Mouse (Mus musculus) layer of hippocampus, adult 8-10 months (tissue): ENCODE measurements at regions not wholly inside any gene's neighbourhood (a gene's known extent, or its start where the extent isn't known, plus 50 kb on each side); places are given as distances from the start of the nearest gene placed in this dataset.
A peak's percentile ranks its signal among the peaks of the same experiment; 100 is the strongest.

Experiments used
- DNase-seq, 2 experiments: peaks; one replicate each; pipeline ENCODE4 v3.0.0; 2022; ENCODE audit warnings: low spot score in 2 of 2

DNA sequence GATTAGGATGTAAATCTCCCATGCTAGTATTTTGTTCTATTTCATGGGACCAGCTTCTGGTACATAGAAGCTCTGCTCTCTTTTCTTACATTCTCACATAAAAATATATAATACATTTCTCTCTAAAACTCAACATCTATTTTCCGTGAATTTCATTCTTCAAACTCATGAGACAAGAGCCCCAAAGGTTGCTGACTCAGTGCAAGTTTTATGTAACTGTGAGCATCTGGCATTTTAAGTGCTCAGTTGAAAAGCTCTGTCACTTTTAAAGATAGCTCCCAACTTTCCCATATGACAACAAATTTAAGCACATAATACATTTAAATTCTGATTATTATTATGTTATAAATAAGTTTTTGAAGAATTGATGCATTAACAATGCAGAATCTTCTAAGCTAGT is 268.5 kb downstream of the AW209491 start:
- no peak for DNase-seq

DNA sequence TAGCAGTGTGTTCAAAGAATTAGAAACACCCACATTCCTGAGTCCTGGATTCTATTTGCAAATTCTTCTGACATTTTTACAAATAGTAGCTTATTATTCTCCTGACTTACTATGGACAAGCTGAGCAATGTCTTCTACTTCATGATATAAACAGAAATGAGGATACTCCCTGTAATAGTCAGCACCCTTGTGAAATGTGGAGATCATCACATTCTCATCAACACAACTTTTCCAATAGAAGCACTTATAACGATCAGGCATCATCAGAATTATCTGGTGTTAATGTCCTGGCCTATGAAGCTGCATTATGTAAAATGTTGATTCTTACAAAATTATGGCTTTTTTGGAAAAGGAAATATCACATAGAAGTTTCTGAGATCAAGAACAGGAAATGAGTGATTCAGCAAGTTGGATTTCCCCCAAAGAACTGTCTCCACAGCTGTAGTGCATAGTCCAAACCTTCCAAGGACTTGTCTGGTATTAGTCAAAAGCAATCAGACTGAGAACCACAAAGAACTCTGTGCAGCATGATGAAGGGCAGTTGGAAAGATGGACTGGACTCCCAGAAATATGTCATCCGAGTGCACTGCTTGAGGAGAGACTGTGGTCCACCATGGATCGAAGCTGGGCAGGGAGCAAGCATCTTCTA is 300.3 kb downstream of the AW209491 start:
- DNase-seq: no peak

DNA sequence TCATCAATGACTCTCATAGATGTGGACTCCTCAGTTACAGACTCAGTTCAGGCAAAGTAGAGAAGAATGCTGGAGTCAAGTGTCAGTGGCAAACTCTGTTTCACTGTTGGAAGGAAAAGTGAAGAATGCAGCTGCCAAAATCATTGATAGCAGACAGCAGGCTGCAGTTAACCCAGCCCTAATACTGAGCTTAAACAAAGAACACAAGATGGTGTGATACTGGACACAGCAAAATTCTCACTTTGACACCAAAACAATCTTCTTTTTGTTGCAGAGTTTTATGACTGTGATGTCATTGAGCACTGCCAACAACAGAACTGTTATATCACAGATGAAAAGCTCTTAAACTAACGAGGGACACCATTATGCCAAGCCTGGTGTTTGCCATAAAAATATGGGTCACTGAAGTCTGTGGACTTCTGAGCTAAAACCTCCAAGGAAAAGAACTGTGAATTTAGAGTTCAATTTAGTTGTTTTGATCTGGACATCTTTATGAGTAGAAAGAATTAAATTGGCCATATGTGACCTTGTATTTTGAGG is 336.3 kb downstream of the AW209491 start:
- DNase-seq: no peak

DNA sequence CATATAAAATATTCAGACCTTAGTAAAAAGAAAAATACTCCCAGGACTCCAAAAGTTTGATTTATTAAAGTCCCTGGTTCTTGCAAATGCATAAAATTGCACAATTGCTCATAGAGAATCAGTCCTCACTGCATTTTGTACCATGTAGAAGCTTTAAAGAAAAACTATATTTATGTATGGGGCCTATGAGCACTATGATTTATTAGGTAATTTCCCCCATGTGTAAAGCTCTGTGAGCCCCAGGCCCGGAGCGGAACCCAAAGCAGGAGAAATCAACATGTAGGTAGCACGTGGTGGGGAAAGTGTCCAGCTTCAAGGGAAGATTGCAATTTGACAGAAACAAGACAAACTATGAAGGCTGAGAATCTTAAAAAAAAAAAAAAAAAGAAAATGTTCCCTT is 372.7 kb downstream of the AW209491 start:
- no peak for DNase-seq

DNA sequence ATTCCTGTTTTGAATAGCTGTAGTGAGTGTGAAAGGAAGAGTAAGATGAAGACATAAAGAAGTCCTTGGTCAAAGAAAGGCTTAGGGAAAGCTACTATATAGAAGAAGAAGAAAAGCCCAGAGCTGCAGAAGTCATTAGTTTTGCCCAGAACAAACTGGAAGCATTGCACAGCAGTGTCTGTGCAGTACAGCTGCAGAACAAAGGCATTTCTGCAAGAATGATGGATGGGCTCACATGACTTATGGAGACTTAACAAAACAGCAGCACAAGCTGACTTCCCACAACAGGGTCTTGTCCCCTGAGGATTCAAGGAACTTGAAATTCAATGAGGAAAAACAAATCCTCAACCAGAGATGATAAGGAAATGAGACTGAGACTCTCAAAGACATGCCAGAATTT is 381.7 kb downstream of the AW209491 start:
- no peak for DNase-seq

DNA sequence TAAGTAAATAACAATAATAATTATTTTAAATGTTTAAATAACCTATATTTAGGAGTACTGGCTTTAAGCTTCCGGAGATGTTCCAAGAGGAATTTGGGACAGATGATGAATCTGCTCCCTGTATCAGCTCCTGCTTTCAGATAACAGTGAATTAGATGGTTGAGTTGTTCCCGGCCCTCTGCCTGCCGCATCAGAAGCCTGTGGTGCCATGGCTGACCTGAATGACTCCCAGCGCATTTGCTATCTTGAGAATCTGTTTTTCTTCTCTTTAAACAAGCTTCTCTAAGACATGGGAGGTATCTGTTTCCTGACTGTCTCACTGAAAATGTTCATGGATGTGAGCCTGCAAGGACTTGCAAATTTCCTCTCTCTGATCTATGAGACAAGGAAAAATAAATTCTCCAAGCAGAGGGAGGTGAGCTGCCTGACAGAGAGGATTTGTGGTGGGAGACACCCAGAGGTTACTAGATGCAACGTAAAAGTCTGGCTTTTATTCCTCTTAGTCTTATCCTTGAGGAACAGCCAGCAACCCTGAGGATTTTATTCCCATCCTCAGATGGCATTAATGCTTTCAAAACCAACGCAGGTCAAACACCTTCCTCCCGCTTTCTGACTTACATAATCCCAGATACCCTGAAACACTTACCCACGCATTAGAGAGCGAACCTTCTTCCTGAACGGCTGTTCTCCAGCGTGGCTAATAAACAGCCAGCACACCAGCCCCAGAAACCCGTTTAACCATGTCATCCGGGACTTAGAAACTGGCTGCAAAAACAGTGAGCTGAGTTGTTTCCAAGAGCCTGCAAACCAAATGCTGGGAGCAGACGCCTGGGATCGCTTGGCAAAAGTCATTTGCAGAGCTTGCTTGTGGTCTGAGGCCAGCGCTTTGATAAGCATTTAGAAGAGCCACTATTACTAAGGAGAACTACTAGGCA is 389.1 kb downstream of the AW209491 start:
- peak in 1 of 2 experiments; percentile 7 for DNase-seq

DNA sequence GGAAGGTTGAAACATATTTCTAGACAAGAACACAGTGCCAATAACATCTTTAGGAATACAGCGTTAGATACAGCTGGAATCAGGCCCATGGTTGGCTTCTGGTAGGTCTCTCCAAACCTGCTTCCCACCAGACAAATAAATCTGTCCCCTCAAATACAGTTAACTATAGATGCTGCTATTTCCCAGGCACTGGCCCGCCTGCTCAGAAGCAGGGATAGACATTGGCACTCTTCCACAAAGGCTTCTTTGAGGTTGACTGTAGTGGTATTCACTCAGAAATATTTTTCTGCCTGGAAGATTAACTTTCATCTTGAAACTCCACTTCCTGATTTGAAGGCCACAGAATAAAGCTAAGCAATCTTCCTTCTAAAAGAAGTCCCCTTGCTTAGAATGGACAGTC is 396.6 kb downstream of the AW209491 start:
- no peak for DNase-seq

DNA sequence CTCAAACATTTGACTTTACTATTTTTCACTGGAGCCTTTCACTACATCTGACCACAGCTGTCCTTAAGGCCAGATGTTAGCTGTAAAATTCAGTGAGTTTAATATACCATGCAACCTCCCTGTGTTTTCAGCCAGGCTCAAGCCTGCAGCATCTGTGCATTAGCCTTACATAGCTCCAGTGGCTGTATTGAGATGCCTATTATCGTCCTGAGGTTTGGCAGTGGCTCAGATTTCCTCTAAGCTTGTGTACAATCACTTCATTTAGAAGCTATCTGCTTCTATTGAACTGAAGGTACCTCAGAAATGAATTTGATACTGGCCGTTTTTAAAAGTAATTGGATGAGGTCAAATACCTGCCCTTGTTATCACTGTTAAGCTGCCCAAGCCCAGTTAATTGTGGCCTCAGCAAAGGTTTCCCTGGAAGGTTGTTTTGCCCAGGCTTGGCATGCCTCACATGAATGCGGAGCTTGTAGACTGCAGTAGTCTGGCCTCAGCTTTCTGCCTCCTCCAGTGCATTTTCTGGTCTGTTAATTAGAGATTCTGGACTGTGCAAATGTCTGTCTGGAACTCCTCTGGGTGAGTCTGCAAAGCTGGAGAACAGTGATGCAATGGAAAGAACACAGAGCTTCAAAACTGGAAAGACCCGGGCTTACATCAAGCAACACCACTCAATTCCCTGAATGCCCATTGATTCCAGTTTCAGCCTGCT is 410.2 kb upstream of the Gli3 start:
- peak in 1 of 2 experiments; percentile 3 for DNase-seq

DNA sequence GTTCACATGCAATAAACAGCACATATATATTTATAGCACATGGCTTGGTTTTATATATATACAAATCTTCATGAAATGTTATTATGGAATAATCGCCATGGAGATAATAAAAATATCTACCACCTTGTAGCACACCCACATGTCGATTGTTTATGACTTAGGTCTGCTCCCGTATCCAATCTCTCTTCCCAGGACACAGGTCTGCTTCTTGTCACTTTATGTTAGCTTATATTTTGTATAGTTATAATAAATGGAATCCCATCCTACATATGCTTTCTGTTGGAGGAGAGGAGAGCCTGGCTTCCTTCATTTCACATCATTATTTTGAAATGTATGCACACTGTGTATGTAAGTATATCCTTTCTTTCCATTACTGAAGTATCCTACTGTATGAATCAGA is 408.3 kb upstream of the Gli3 start:
- no peak for DNase-seq

DNA sequence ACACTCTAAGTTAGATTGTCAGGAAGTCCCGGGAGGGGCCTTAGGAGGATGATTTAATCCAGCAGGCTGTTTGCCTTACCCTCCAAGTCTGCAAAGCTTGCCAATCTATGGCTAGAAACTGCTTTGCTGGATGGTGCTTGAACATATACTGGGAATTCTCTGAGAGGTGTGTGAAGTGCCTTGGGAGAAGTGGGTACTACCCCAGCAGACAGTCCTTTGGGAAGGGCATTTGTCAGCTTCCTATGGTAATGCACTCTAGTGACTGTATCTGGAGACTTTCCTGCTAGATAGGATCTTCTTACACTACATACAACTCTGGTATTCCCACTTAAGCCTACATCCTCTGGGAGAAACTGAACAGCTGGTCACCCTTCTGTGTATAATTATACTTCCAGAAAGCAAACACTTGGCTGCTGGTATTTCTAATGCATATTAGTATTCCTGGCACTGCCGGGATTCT is 384.4 kb upstream of the Gli3 start:
- peak; percentile 2 to 7 for DNase-seq

DNA sequence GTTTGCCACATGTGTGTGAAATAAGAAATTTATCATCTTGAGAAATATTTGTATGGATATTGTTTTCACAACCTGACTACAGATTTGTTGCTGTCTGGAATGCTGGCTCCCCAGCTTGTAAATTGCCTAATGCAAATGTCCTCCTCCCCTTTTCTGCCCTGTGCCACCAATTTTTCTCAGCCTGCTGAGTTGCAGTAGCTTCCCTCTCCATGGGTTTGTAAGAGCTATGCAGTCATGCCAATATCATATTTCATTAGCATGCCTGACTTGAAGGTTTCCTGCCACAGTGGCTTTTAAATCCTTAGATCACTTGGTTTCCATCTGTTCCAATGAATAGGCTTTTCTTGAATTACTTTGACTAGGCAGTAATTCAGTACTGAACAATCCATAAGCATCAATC is 383.9 kb upstream of the Gli3 start:
- DNase-seq: no peak

DNA sequence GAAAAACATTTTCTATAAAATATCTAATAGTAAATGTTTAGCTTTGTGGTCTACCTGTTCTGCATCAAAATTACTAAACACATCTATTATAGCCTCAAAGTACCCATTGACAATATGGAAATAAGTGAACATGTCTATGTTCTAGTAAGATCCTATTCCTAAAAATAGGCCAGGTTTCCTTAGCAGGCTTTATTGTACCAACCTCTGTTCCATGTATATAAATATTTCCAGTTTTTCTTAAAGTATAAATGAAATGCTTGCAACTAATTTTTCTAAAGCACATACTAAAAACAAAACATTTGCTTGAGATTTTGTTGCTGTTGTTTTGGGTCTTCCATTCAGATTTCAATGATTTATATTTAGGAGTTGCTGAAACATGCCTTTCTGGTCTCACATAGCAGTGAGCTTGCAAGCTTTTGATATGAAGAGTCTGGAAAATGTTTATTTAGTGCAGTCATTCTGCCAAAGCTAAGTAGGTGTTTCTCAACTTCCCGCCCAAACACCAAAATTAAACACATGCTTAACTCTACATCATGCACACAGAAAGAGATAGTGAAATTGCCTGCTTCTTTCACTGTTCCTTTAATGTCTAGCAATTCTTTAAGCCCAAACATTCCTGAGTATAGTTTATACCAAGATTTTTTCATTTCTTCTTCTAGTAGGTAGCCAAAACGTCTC is 380.6 kb upstream of the Gli3 start:
- no peak for DNase-seq

DNA sequence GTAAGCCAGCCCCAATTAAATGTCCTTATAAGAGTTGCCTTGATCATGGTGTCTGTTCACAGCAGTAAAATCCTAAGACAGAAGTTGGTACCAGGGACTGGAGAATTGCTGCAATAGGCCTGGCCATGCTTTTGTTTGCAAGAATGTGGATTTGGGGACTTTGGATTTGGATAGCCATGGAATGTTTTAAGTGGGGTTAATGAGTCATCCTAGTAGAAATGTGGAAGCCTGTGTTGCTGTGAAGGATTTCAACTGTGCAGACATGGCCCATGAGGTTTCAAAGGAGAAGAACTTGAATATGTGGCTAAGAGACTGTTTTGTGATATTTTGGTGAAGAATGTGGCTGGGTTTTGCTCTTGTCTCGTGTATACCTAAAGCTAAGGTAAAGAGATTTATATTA is 368.2 kb upstream of the Gli3 start:
- DNase-seq: no peak

DNA sequence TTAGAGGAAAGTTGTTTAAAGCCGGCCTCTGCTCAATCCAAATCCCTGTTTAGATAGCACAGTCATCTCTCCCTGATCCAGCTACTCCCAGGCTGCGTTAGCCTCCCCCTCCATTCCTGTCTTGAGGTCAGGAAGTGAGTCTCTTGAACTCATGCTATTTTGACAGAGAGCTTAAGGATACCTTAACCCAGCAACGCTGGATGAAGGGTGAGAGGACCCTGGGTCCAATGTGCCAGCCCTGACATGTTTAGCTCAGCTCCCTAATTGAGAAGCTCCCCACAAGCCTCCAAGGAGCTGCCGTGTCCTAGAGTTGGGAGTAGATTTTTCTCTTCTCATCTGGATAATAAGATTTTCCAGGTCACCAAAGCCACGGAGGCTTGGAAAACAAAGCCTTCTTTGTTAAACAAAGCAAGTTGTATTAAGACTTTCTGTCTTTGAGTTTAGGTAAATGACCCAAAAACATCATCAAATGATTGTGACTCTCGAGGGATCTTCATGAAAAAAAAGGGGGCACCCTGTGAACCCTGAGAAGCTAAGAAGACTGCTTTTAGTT is 355.2 kb upstream of the Gli3 start:
- no peak for DNase-seq

DNA sequence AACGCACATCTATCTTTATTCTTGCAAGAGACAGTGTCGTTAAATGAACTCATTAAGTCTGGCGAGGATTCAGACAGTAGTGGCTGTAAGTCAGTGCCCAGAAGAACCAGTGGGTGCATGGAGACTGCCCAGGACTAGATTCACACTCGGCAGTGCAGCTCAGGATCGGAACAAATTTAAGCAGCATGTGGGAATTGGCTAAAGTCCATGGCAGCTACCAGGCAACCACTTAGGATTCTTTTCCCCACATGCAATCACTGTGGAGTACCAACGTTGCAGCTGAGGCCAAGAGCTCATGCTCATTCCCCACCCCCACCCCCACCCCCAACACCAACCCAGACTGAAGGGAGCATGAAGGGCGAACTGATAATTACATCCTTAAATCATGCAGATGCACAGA is 349.7 kb upstream of the Gli3 start:
- DNase-seq: peak in 1 of 2 experiments; percentile 3

DNA sequence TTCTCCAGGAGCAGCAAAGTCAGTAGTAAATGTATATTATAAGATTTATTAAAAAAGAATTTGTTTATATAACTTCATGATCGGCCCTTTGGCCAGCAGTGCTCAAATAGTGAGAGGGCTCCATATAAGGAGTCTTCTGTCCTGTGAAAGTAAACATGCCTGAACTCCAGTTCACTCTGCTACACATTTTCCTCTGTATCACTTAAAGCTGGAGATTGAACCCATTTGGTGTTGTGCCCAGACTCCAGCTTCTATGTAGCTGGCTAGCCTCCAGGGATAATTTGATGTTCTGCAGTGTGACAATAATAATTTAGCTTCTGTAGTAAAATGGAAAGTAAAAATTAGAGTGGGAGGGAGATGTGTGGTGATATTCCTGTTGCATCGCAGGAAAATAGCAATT is 332.8 kb upstream of the Gli3 start:
- DNase-seq: peak in 1 of 2 experiments; percentile 23

DNA sequence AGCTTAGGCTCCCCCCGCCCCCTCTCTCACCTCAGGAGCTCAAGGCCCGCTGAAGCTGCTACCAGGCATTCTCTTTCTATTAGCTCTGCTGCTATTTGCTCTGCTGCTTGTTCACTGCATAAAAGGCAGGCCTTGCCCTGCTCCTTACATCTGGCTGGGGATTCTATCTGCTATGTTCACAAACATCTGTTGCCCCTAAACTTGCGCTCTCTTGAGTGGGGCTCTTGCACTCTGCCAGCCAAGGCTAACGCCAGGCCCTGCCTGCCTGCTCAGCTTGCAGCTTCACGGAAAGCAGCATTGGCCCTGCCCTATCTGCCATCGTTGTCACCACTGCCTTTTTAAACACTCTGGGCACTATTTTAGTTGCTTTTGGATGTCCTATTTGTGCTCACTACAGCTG is 316.9 kb upstream of the Gli3 start:
- no peak for DNase-seq

DNA sequence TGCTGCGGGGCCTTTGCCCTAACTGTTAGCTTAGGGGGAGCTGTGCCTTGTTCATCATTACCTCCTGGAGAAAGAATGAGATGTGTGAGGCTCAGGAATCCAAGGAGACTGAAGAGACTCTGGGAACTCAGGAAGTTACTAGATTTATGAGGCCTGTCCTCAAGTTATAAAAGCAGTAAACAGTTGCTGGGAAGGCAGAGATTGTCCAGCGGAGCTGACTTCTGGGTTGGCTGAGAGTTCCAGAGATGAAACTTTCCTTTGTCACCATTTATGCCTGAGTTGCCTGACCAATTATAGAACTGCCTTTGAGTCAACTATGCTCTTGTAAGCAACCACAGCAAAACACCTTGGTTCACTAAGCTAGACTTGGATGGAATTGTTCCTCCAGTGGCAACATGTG is 282.1 kb upstream of the Gli3 start:
- no peak for DNase-seq

DNA sequence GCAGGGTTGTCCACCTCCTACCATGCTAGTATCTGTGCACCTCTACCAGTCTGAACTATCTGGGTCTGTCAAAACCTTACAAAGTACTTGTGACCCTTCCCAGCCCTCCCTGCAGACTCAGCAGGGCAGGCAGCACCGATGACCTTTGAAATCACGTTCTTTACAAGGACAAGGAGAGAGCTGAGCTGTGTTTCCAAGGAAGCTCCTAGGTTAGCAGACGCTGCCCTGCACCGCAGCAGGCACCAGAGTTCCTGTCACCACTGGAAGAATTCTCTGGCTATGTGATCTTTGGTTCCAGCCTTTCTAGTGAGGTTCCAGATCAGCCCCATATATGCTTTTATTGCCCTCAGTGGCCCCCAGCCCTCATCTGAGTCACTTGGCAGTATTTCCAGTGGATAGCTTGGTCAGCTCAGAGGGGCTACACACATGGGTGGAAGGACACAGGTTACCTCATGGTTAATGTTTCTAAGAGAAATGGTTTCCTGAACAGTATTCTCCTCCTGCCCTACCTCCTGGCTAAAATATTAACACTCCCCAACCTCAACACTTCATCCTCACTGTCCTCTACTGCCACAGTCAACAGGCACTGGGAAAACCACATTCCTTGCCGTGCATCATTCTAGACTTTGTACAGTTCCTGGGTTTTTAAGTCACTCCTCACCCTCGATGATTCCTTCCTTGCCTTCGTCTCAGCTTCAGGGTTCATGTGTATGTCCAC is 251.2 kb upstream of the Gli3 start:
- no peak for DNase-seq

DNA sequence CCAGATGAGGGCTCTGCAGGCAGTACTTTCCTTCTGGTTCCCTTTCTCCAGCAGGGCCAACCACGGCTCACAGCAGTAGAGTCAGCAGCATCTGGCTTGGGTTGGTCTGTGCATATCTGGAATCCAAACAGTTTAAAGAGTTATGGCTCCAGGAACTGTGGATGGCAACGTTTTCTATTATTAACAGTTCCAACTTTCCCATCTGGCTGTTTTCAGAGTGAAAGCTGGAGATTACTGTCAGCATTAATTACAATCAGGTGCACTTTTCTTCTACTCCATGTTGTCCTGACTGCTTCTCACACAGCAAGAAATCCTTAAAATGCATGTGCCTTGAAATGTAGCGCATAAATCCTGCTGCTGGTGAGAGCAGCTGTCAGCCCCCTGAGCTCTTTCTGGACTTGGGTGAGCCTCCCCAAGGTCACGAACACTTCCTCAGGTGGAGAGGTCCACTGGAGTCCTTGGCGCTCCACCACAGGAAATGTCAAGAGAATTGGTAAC is 250.6 kb upstream of the Gli3 start:
- DNase-seq: peak; percentile 3
